Mouse (Mus musculus): ENCODE measurements at regions not wholly inside any gene's neighbourhood (a gene's known extent, or its start where the extent isn't known, plus 50 kb on each side); places are given as distances from the start of the nearest gene placed in this dataset.

- no peak overlapping the region for H3K4me3 ChIP-seq (ENCODE audit: low read length)
- H3K27ac ChIP-seq (ENCODE audit: low read length), result no peak overlapping the region
- no peaks in the 10 kb centered on the region for H3K9me3 ChIP-seq (replicated peaks; ENCODE audit: control insufficient read depth, low read length)
- WGBS, result 69% methylated on average over 3 of the region's 3 CpGs
- no peak for ATAC-seq (replicated peaks; ENCODE audit: extremely low read depth, insufficient read depth, low FRiP score)
- H3K27me3 ChIP-seq (ENCODE audit: control insufficient read depth, insufficient read depth, low read length), result no peaks in the 10 kb centered on the region
- H3K4me2 ChIP-seq (ENCODE audit: low read depth, low read length), result no peak overlapping the region
- no peak overlapping the region for H3K9ac ChIP-seq (ENCODE audit: low read length)
- no peaks in the 10 kb centered on the region for H3K4me1 ChIP-seq (ENCODE audit: control insufficient read depth, insufficient read depth, low read length)
- no peaks in the 10 kb centered on the region for H3K36me3 ChIP-seq (ENCODE audit: control insufficient read depth, insufficient read depth)
These were observed 56.2 kb upstream of the Rbpj start for GRCm38 (mm10) chr5:53409740-53410139.

- H3K9me3 ChIP-seq (replicated peaks; ENCODE audit: control insufficient read depth, low read length), result no peaks in the 10 kb centered on the region
- ATAC-seq (replicated peaks; ENCODE audit: extremely low read depth, insufficient read depth, low FRiP score), result no peak; the same call in 1 of the 2 replicates
- H3K27ac ChIP-seq (ENCODE audit: low read length), result no peak overlapping the region
- no peak overlapping the region for H3K4me3 ChIP-seq (ENCODE audit: low read length)
- 52% methylated on average over 7 of the region's 7 CpGs for WGBS
- H3K9ac ChIP-seq (ENCODE audit: low read length), result no peak overlapping the region
- H3K36me3 ChIP-seq (ENCODE audit: control insufficient read depth, insufficient read depth), result no peaks in the 10 kb centered on the region
- no peaks in the 10 kb centered on the region for H3K27me3 ChIP-seq (ENCODE audit: control insufficient read depth, insufficient read depth, low read length)
- no peak overlapping the region for H3K4me2 ChIP-seq (ENCODE audit: low read depth, low read length)
- no peaks in the 10 kb centered on the region for H3K4me1 ChIP-seq (ENCODE audit: control insufficient read depth, insufficient read depth, low read length)
These were observed 53.4 kb upstream of the Rbpj start for GRCm38 (mm10) chr5:53412391-53413075.

GRCm38 (mm10) chr5:53413677-53414076, 52.3 kb upstream of the Rbpj start:
- no peaks in the 10 kb centered on the region for H3K9me3 ChIP-seq (replicated peaks; ENCODE audit: control insufficient read depth, low read length)

GRCm38 (mm10) chr5:53415472-53415871, 50.5 kb upstream of the Rbpj start:
- Histone ChIP-seq H3K27ac (ENCODE audit: low read length) (no peak overlapping the region), H3K4me2 (ENCODE audit: low read depth, low read length) (no peak overlapping the region), H3K36me3 (ENCODE audit: control insufficient read depth, insufficient read depth) (no peaks in the 10 kb centered on the region), H3K9me3 (replicated peaks; ENCODE audit: control insufficient read depth, low read length) (no peaks in the 10 kb centered on the region), H3K27me3 (ENCODE audit: control insufficient read depth, insufficient read depth, low read length) (no peaks in the 10 kb centered on the region), H3K4me1 (ENCODE audit: control insufficient read depth, insufficient read depth, low read length) (no peaks in the 10 kb centered on the region), H3K4me3 (ENCODE audit: low read length) (no peak overlapping the region), H3K9ac (ENCODE audit: low read length) (no peak overlapping the region)
- 73% methylated on average over 2 of the region's 2 CpGs for WGBS
- no peak for ATAC-seq (replicated peaks; ENCODE audit: extremely low read depth, insufficient read depth, low FRiP score)

More at GRCm38 (mm10) chr5:53413677-53414076, 52.3 kb upstream of the Rbpj start:
- Histone ChIP-seq H3K4me1 (ENCODE audit: control insufficient read depth, insufficient read depth, low read length) (no peaks in the 10 kb centered on the region), H3K4me2 (ENCODE audit: low read depth, low read length) (no peak overlapping the region), H3K27ac (ENCODE audit: low read length) (no peak overlapping the region), H3K4me3 (ENCODE audit: low read length) (no peak overlapping the region), H3K27me3 (ENCODE audit: control insufficient read depth, insufficient read depth, low read length) (no peaks in the 10 kb centered on the region), H3K9ac (ENCODE audit: low read length) (no peak overlapping the region), H3K36me3 (ENCODE audit: control insufficient read depth, insufficient read depth) (no peaks in the 10 kb centered on the region)
- 71% methylated on average over 3 of the region's 3 CpGs for WGBS
- ATAC-seq (replicated peaks; ENCODE audit: extremely low read depth, insufficient read depth, low FRiP score), result no peak

Measured in heart, embryonic 16.5 days (tissue).